Mouse (Mus musculus) G1E (cell line): Measurements from ENCODE around the gene Foxn3.

ENCODE experiments used
- CTCF ChIP-seq: IDR thresholded peaks from 2 replicates; pipeline ENCODE4 v1.5.1; 2012; ENCODE audit warnings: low read depth, low read length, inconsistent platforms, mixed read lengths
- GATA1 ChIP-seq: IDR thresholded peaks from 2 replicates; pipeline ENCODE4 v1.6.1; 2012; ENCODE audit warnings: borderline replicate concordance, low read length, inconsistent platforms, mixed read lengths
- POLR2AphosphoS5 ChIP-seq: IDR thresholded peaks from 2 replicates; pipeline ENCODE4 v1.6.1; 2012; ENCODE audit warnings: low read depth, low read length, inconsistent platforms; ENCODE audit not compliant: insufficient replicate concordance

DNA sequence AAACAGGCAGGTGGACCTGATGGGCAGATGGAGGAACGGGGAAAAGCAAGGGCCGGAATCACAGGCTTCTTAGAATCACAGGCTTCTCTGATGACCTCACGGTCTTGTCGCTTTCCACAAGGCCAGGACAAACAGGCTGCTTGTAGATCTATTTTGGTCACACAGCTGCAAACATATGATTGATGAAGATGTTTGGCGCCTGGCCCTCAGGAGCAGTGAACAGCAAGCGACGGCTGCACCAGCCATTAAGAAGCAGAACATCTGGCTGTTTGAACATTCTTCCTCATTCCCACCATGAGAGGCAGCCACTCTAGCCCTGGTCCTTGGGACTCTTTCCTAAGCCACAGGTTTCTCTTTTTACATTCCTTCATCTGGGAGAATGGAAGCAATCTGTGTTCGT is 294.0 kb downstream of the Foxn3 start:
- TF ChIP-seq GATA1 (no peak), POLR2AphosphoS5 (no peak), CTCF (no peak)
